Mouse (Mus musculus) lung, postnatal 0 days (tissue): ENCODE data around the gene Cpne4. TPM values are rescaled to one million over a fixed set of nuclear protein-coding genes. Genes with fewer than 3 reads are reported as not detected.
A peak's percentile ranks its signal among the peaks of the same experiment; 100 is the strongest.

Experiments
- ATAC-seq: fragments of 200-750 bp; cut with Nextera tagmentation; 2 replicates; pipeline ENCODE4 v1.8.0; 2017; ENCODE audit warnings: moderate library complexity
- DNase-seq: peaks from one replicate; pipeline ENCODE4 v3.0.0-alpha.2; 2016; ENCODE audit warnings: low spot score
- H3K27ac ChIP-seq: fragments of 300-500 bp; sonication (generic); 2 replicates; pipeline ENCODE4 v1.5.1; 2014; ENCODE audit warnings: antibody characterized with exemption, mild to moderate bottlenecking, low read length, mixed read lengths
- H3K27me3 ChIP-seq: fragments of 300-500 bp; sonication (generic); replicated peaks from 2 replicates; pipeline ENCODE4 v1.6.1; 2014; ENCODE audit warnings: low read length, mixed read lengths; ENCODE audit not compliant: insufficient read depth
- H3K36me3 ChIP-seq: fragments of 300-500 bp; sonication (generic); 2 replicates; pipeline ENCODE4 v1.6.1; 2014; ENCODE audit warnings: low read length, mixed read lengths; ENCODE audit not compliant: insufficient read depth
- H3K4me1 ChIP-seq: fragments of 300-500 bp; sonication (generic); 2 replicates; pipeline ENCODE4 v1.6.1; 2014; ENCODE audit warnings: antibody characterized with exemption, low read depth, low read length, mixed read lengths; ENCODE audit not compliant: insufficient read depth
- H3K4me2 ChIP-seq: fragments of 300-500 bp; sonication (generic); replicated peaks from 2 replicates; pipeline ENCODE4 v1.6.1; 2014; ENCODE audit warnings: low read depth, mild to moderate bottlenecking, low read length, moderate library complexity, mixed read lengths
- H3K4me3 ChIP-seq: fragments of 300-500 bp; sonication (generic); 2 replicates; pipeline ENCODE4 v1.5.1; 2014; ENCODE audit warnings: low read depth, low read length
- H3K9ac ChIP-seq: fragments of 300-500 bp; sonication (generic); replicated peaks from 2 replicates; pipeline ENCODE4 v1.6.1; 2014; ENCODE audit warnings: low read depth, mild to moderate bottlenecking
- H3K9me3 ChIP-seq: fragments of 300-500 bp; sonication (generic); 2 replicates; pipeline ENCODE4 v1.6.1; 2016; ENCODE audit warnings: low read length, mixed read lengths
- CTCF ChIP-seq: IDR thresholded peaks from 2 replicates; pipeline ENCODE4 v1.5.1; 2016; ENCODE audit warnings: antibody characterized with exemption, mild to moderate bottlenecking
- EP300 ChIP-seq: IDR thresholded peaks from 2 replicates; pipeline ENCODE4 v1.6.1; 2016; ENCODE audit warnings: antibody characterized with exemption, mild to moderate bottlenecking, control low read depth
- WGBS: fragments of 180-500 bp; shearing (Covaris S2); extraction: QIAGEN DNeasy Blood & Tissue Kit; methylation state at CpG from one replicate; pipeline ENCODE4 v1.1.7; 2014; 5-methylcytosine and 5-hydroxymethylcytosine counted together
- polyA plus RNA-seq: library from polyadenylated mRNA; unstranded; fragments of >200 nt; fragmentation: Nextera tagmentation; extraction: Ambion mirVana; gene quantifications from 2 replicates; pipeline ENCODE4 v1.2.1, GENCODE M21; 2015

Cpne4 gene
- polyA plus RNA-seq, 1 experiment from 2014 or later: 0.16 TPM

DNA sequence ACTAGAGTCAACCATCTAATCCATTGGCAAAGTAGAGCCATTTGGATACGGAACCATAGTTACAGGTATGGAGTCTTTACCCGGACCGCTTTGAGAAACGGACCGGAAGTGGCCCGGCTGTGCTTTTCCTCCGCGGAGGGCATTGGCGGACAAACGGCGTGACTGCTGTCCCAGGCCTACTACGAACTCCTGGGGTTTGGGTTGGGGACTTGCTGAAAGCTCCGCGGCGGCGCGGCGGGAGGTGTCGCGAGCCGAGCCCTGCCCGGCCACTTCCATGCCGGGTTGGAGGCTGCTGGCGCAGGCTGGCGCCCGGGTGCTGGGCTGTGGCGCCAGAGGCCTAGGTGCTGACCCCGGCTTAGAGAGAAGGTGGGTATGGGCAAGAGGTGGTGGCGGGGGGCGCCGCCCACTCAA, 506.1 kb downstream of the Cpne4 start, which contains the start of gene Mrpl3:
Gene Mrpl3 (plus strand): TSS at position 93 of the 411 bp plus-strand sequence.
- Histone ChIP-seq H3K36me3 (peaks cover 21% of the 10 kb centered on the region; the same call in 1 of the 2 replicates), H3K9ac (peak within 1 kb of the TSS; percentile 99), H3K4me2 (peak within 1 kb of the TSS; percentile 80), H3K4me3 (peak within 1 kb of the TSS; percentile 100), H3K27me3 (no peaks in the 10 kb centered on the region), H3K4me1 (peaks cover 4% of the 10 kb centered on the region; the same call in 1 of the 2 replicates), H3K9me3 (no peaks in the 10 kb centered on the region), H3K27ac (peak within 1 kb of the TSS; percentile 89)
- under 1% methylated on average over 31 of the region's 31 CpGs for WGBS
- DNase-seq (peak; percentile 80), ATAC-seq (peak; percentile 78)
- no peak for TF ChIP-seq CTCF
- no peak for TF ChIP-seq EP300

DNA sequence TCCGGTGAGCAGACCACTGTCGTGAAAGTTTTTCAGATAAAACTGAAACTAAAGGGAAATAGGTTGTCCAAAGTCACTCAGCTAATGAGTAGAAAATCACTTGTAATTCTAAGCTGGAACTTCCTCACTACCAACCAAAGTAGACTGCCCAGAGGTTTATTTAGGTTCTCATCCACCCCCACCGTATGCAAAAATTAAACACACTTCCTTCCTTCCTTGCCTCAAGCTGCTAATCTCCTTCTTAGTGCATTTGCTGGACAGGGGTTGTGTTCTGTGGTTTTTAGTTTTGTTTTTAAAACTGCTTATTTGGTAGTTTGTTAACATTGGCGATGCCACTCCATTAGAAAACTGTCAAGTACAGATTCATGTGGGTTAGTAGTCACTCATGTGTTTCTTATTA, 506.7 kb downstream of the Cpne4 start:
- ATAC-seq (no peak), DNase-seq (peak; percentile 4)
- peak overlapping the region; percentile 100 for H3K4me3 ChIP-seq
- H3K36me3 ChIP-seq: peaks cover 25% of the 10 kb centered on the region; the same call in 1 of the 2 replicates
- peak overlapping the region; percentile 80 for H3K4me2 ChIP-seq
- TF ChIP-seq EP300: no peak
- no peak for TF ChIP-seq CTCF
- no peaks in the 10 kb centered on the region for H3K27me3 ChIP-seq
- H3K4me1 ChIP-seq: peaks cover 4% of the 10 kb centered on the region; the same call in 1 of the 2 replicates
- 23% methylated on average over 4 of the region's 4 CpGs for WGBS
- peak overlapping the region; percentile 99 for H3K9ac ChIP-seq
- no peaks in the 10 kb centered on the region for H3K9me3 ChIP-seq
- peak overlapping the region; percentile 89 for H3K27ac ChIP-seq

DNA sequence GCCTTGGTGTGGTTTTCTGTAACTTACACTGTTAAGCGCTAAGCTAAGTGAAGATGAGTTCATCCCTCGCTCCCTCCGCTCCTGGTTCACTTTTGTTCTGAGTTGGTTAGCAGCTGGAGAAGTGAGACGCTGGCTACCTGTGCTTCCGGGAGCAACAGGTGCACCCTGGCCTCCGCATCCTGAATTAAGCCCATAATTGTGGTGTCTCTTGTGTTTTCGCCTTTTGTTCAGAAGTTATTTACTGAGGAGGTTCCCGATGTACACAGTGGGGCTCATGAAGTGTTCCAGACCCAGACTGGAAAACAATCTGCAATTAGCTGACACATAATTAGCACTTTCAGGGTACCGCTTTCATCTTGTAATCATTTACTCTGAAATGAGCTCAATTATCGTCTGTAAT, 522.0 kb downstream of the Cpne4 start:
- DNase-seq: no peak
- no peaks in the 10 kb centered on the region for H3K27me3 ChIP-seq
- H3K36me3 ChIP-seq: peaks cover 26% of the 10 kb centered on the region
- no peak overlapping the region for H3K4me3 ChIP-seq
- no peak overlapping the region for H3K27ac ChIP-seq
- no peaks in the 10 kb centered on the region for H3K9me3 ChIP-seq
- ATAC-seq: no peak
- no peak overlapping the region for H3K9ac ChIP-seq
- H3K4me1 ChIP-seq: no peaks in the 10 kb centered on the region
- 95% methylated on average over 10 of the region's 10 CpGs for WGBS
- TF ChIP-seq EP300: no peak
- TF ChIP-seq CTCF: no peak
- no peak overlapping the region for H3K4me2 ChIP-seq

DNA sequence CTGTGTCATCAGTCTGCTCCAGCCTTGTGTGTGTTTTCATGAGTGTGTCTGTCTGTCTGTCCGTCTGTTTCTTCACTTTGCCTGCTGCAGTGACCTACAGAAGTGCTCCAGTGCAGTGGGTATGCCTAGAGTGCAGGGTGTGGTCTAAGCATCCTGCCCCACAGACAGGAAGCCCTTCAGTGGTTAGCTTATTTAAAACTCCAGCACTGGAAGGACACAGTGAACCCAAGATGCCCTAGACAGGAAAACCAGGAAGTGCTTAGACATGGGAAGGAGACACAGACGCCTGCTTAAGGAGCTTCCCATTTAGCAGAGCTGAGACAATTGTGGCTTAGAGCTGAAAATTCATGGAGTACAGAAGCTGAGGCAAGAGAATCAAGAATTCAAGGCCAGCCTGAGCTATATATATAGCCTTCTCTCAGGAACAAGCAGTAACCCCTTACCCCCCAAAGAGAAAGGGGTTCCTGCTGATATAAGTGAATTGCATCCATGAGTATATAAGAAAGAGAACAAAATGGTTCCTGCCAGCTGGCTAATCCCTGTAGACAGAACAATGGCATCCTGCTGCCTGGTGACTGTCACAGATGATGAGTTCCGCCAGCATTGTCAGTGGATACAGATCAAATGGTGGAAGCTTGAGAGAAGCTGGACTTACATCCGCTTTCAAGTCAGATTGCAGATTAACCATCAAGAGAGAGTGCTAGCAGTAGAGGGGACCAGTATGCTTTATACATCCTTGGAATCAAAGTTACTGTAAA, 526.1 kb downstream of the Cpne4 start:
- WGBS: 70% methylated on average over 4 of the region's 4 CpGs
- DNase-seq (peak; percentile 50), ATAC-seq (peak; percentile 95)
- H3K9me3 ChIP-seq: no peaks in the 10 kb centered on the region
- no peak overlapping the region for H3K9ac ChIP-seq
- peaks cover 32% of the 10 kb centered on the region for H3K36me3 ChIP-seq
- no peak overlapping the region for H3K4me3 ChIP-seq
- H3K4me1 ChIP-seq: no peaks in the 10 kb centered on the region
- H3K27me3 ChIP-seq: no peaks in the 10 kb centered on the region
- TF ChIP-seq CTCF: no peak
- peak; percentile 91 for TF ChIP-seq EP300
- no peak overlapping the region for H3K4me2 ChIP-seq
- peak overlapping the region; percentile 43; the same call in 1 of the 2 replicates for H3K27ac ChIP-seq

DNA sequence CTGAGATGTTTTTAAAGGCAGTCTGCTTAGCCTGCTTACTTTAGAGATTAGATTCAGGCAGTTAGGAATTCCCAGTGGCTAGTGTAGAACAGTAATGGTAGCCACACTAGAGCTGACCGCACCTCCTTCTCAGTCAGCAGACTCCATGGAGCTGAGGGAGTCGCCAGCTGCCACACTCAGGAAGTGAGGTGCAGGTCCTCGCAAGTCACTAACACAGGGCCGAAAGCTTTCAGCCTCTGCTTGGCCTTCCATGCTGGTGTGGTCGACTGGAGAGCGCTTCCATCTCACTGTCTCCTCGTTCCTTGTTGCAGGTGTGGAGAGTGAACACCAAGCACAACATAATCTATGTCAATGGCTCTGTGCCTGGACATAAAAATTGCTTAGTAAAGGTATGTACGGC, 527.8 kb downstream of the Cpne4 start:
- peaks cover 32% of the 10 kb centered on the region for H3K36me3 ChIP-seq
- WGBS: 91% methylated on average over 8 of the region's 8 CpGs
- no peak for TF ChIP-seq CTCF
- no peak for TF ChIP-seq EP300

DNA sequence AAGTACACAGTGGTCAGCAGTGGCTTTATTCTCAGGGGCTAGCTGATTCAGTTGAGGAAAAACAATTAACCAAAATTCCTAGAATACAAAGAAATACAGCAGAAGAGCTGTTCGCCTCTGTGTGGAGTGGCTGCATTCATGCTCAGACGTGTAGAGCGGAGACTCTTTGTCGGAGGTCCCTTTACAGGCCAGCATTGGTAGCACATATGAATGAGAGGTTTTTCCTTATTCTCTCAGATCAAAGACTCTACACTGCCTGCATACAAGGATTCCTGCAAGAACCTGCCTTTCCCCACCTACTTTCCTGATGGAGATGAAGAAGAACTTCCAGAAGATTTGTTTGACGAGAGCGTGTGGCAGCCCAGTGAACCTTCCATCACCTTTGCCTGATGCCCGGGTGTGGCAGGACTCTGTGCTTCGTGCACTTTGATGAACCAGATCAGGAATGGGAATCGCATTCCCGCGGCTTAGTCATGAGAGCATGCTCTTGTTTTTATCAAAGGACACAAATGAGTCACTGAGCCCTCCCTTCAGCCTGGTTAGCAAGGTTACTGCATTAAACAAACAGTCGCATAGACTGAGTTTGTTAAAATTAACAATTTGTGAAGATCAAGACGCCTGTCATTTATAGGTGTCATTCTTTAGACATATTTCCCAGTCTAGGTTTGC, 529.8 kb downstream of the Cpne4 start:
- Histone ChIP-seq H3K27me3 (no peaks in the 10 kb centered on the region), H3K4me3 (no peak overlapping the region), H3K36me3 (peaks cover 22% of the 10 kb centered on the region), H3K4me2 (no peak overlapping the region), H3K9ac (no peak overlapping the region), H3K27ac (no peak overlapping the region), H3K4me1 (no peaks in the 10 kb centered on the region), H3K9me3 (no peaks in the 10 kb centered on the region)
- WGBS: 92% methylated on average over 13 of the region's 13 CpGs
- no peak for TF ChIP-seq EP300
- no peak for DNase-seq
- no peak for ATAC-seq

More for the DNA sequence above, 527.8 kb downstream of the Cpne4 start:
- no peaks in the 10 kb centered on the region for H3K4me1 ChIP-seq
- no peaks in the 10 kb centered on the region for H3K27me3 ChIP-seq
- DNase-seq: no peak
- H3K4me3 ChIP-seq: no peak overlapping the region
- no peak overlapping the region for H3K27ac ChIP-seq
- H3K4me2 ChIP-seq: no peak overlapping the region
- no peaks in the 10 kb centered on the region for H3K9me3 ChIP-seq
- no peak for ATAC-seq
- no peak overlapping the region for H3K9ac ChIP-seq
